Mouse (Mus musculus): ENCODE data around the gene Rtel1. TPM values are rescaled to one million over a fixed set of nuclear protein-coding genes. Genes with fewer than 3 reads are reported as not detected.

Gene Rtel1
- polyA plus RNA-seq, 1 experiment: 88.7 TPM

DNA sequence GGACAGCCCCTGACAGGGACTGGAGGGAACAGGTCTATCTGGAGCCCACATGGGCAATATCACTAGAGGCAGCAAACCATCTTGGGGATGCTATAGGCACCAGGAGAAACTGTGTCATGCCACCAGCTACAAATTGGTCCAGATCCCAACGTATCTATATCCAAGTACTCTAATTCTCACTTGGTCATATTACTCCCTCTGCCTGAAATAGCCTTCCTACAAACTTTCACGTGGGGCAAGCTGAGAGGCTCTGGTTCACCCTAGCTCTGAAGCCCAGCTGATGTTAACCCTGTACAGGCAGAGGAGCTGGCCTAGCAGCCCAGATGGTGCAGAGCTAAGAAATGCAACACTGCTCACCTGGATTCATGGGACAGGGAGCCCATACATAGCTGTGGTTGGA, 72.0 kb downstream of the Rtel1 start:
- TF ChIP-seq CTCF (IDR thresholded peaks at IDR 0.05; ENCODE audit: borderline replicate concordance, extremely low read depth, insufficient read depth, insufficient read length): no peak
- TF ChIP-seq POLR2A (IDR thresholded peaks at IDR 0.05; ENCODE audit: borderline replicate concordance, extremely low read depth, insufficient read depth, insufficient read length, poor library complexity, severe bottlenecking): no peak

DNA sequence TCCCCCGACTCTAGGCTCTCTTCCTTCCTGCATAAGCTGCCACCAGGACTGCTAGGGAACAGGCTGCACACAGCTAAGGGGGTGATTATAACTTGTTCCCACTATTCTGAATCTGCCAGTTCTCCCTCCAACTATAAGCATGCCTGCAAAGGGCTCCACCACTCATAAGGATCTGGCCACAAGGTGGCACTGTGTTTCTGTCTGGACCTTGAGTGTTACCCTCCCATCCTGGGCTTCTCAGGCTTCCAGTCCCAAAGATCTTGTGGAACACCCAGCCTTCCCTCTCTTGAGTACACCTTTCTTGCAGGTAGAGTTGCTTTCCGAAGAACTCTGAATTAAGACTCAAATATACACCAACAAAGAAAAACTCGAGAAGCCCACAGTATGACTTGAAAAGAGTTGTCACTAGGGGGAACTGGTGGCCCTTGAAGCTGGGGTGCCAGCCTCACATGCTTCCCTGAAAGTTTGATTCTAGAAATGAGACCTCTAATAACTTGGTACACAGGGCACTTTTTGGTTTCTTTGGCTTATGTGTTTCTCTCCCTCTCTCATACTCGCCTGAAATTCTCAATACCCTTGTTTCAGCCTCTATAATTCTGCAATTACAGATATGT, 73.2 kb downstream of the Rtel1 start:
- peak; percentile 87 for TF ChIP-seq CTCF (IDR thresholded peaks at IDR 0.05; ENCODE audit: borderline replicate concordance, extremely low read depth, insufficient read depth, insufficient read length)
- TF ChIP-seq POLR2A (IDR thresholded peaks at IDR 0.05; ENCODE audit: borderline replicate concordance, extremely low read depth, insufficient read depth, insufficient read length, poor library complexity, severe bottlenecking): no peak
- peak; percentile 91 for DNase-seq (ENCODE audit: low read depth)

More for the DNA sequence above, 72.0 kb downstream of the Rtel1 start:
- no peak for DNase-seq (ENCODE audit: low read depth)

DNA sequence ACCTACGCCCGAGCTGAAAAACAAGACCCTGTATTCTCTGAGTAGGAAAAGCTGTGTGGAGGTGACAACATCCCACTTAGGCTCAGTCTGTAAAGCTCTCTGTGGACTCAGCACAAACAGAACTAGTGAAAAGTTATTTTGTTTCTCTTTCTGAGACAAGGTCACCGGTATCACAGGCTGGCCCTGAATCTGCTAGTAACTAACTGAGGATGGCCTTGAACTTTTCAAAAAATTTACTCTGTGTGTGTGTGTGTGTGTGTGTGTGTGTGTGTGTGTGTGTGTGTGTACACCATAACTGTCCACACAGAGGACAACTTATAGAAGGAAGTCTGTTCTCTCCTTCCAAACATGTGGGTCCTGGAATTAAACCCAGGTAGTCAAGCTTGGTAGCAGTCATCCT, 74.5 kb downstream of the Rtel1 start:
- no peak for TF ChIP-seq CTCF (IDR thresholded peaks at IDR 0.05; ENCODE audit: borderline replicate concordance, extremely low read depth, insufficient read depth, insufficient read length)
- no peak for TF ChIP-seq POLR2A (IDR thresholded peaks at IDR 0.05; ENCODE audit: borderline replicate concordance, extremely low read depth, insufficient read depth, insufficient read length, poor library complexity, severe bottlenecking)

DNA sequence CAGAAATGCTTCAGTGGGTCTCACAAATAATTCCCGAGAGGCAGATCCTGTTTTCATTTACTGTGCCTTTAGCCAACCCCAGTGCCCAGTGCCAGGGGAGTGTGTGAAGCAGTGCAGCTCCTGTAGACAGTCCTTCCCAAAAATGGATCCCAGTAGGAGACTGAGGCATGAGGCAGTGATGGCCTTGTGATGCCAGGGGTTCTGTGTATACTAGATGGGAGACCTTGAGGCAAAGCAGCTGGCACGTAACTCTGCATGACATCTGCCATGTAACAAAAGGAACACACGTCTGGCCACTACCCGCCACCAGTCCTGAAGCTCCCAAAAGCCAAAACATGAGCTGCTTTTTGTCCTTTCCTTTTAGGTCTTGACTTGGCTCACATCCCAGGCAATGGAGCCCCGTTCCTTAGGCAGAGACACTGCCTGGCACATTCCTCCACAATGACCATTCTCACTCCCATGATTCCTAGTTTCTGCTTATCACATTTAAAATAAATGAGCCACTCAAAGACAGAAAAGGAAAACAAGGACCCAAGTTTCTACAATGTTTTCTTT, 77.7 kb downstream of the Rtel1 start:
- TF ChIP-seq CTCF (IDR thresholded peaks at IDR 0.05; ENCODE audit: borderline replicate concordance, extremely low read depth, insufficient read depth, insufficient read length) (no peak), POLR2A (IDR thresholded peaks at IDR 0.05; ENCODE audit: borderline replicate concordance, extremely low read depth, insufficient read depth, insufficient read length, poor library complexity, severe bottlenecking) (no peak)
- no peak for DNase-seq (ENCODE audit: low read depth)

More for the DNA sequence above, 74.5 kb downstream of the Rtel1 start:
- no peak for DNase-seq (ENCODE audit: low read depth)

DNA sequence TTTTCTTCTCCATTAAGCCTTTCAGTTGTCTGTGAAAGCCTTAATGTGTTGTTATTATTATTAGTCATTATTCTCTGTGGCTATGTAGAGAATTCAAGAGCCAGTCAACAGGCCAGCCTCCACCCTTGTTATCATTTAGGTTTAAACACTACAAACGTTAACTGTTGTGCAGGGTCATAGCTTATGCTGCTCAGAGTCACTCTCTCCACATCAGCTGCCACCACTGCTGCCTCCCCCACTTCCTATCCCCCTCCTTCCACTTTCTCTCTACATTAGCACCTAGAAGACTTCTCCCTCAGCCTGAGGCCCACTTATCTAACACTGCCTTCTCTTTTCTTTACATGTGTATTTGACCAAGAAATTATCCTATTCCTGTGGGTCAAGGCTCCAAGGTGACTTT, 82.0 kb downstream of the Rtel1 start:
- TF ChIP-seq POLR2A (IDR thresholded peaks at IDR 0.05; ENCODE audit: borderline replicate concordance, extremely low read depth, insufficient read depth, insufficient read length, poor library complexity, severe bottlenecking): no peak
- no peak for TF ChIP-seq CTCF (IDR thresholded peaks at IDR 0.05; ENCODE audit: borderline replicate concordance, extremely low read depth, insufficient read depth, insufficient read length)
- DNase-seq (ENCODE audit: low read depth): no peak

DNA sequence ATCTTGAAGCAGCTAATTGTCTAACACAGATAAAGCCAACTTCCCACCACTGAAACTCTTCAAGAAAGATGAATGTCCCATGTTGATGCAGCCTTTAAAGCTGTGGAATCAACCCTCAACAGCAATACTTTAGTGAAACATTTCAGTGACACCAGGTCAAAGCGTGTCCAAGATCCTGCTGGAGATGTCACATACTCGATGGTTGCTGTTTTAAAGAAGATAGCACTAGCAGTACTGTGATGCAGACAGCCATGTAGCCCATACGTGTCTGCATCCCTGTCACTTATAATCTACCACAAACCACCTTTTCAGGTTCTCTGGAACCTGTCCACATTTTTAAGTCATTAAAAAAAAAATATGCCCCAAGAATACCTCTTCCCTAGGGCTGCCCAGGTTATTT, 84.2 kb downstream of the Rtel1 start:
- no peak for DNase-seq (ENCODE audit: low read depth)
- no peak for TF ChIP-seq POLR2A (IDR thresholded peaks at IDR 0.05; ENCODE audit: borderline replicate concordance, extremely low read depth, insufficient read depth, insufficient read length, poor library complexity, severe bottlenecking)
- no peak for TF ChIP-seq CTCF (IDR thresholded peaks at IDR 0.05; ENCODE audit: borderline replicate concordance, extremely low read depth, insufficient read depth, insufficient read length)

Other genes starting within 250 kb of the Rtel1 start
- 64.8 and 105 TPM in 2 replicates for gene Kcnq2, start 184.4 kb upstream of the Rtel1 start, polyA plus RNA-seq (2012; rRNA removed)
- 85.1 and 133 TPM in 2 replicates for gene Eef1a2, start 162.7 kb upstream of the Rtel1 start, polyA plus RNA-seq (2012; rRNA removed)
- gene Ppdpf, start 132.5 kb upstream of the Rtel1 start, polyA plus RNA-seq (2012; rRNA removed): 252 and 381 TPM in 2 replicates
- 0.04 and 0.05 TPM in 2 replicates for gene Ptk6, start 117.0 kb upstream of the Rtel1 start, polyA plus RNA-seq (2012; rRNA removed)
- gene Srms, start 106.6 kb upstream of the Rtel1 start, polyA plus RNA-seq (2012; rRNA removed): 0.14 and 0.33 TPM in 2 replicates
- 0.11 and 0.14 TPM in 2 replicates for gene Fndc11, start 99.7 kb upstream of the Rtel1 start, polyA plus RNA-seq (2012; rRNA removed)
- 1.7 and 1.8 TPM in 2 replicates for gene Helz2, start 77.7 kb upstream of the Rtel1 start, polyA plus RNA-seq (2012; rRNA removed)
- 34.6 and 43.3 TPM in 2 replicates for gene Gmeb2, start 31.7 kb upstream of the Rtel1 start, polyA plus RNA-seq (2012; rRNA removed)
- 774 and 800 TPM in 2 replicates for gene Stmn3, start 5.2 kb upstream of the Rtel1 start, polyA plus RNA-seq (2012; rRNA removed)
- 117 and 126 TPM in 2 replicates for gene Zgpat, start 45.2 kb downstream of the Rtel1 start, polyA plus RNA-seq (2012; rRNA removed)
- 92.9 and 110 TPM in 2 replicates for gene Arfrp1, start 45.7 kb downstream of the Rtel1 start, polyA plus RNA-seq (2012; rRNA removed)
- 98.7 and 147 TPM in 2 replicates for gene Lime1, start 60.3 kb downstream of the Rtel1 start, polyA plus RNA-seq (2012; rRNA removed)
- gene Zbtb46, start 139.7 kb downstream of the Rtel1 start, polyA plus RNA-seq (2012; rRNA removed): 12.1 and 18.4 TPM in 2 replicates
- not detected in 2 replicates for gene Abhd16b, start 173.5 kb downstream of the Rtel1 start, polyA plus RNA-seq (2012; rRNA removed)
- 94.9 and 118 TPM in 2 replicates for gene Tpd52l2, start 177.4 kb downstream of the Rtel1 start, polyA plus RNA-seq (2012; rRNA removed)
- gene Dnajc5, start 200.7 kb downstream of the Rtel1 start, polyA plus RNA-seq (2012; rRNA removed): 152 and 190 TPM in 2 replicates